Mouse (Mus musculus): ENCODE data around the gene Rassf5. TPM values are rescaled to one million over a fixed set of nuclear protein-coding genes. Genes with fewer than 3 reads are reported as not detected.

Rassf5 gene
- polyA plus RNA-seq, 1 experiment from 2014 or later = 7.1 TPM

DNA sequence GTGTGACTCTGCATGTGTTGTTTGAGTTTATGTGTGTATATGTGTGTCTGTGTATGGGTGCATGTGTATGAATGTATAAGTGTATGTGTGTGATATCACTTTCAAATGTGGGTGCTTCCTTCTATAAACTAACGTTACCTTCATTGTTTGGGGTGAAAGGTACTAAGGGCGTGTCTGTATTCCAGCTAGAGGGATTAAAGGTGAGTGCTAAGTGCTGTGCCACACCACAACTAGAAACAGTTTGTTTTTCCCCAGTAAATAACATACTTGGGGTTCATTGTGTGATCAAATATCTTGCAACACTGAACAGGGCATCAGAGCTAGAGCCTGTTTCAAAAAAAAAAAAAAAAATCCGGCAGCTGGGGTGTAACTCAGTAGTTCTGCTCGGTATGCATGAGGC, 36.7 kb upstream of the Rassf5 start:
- no peak for ATAC-seq (ENCODE audit: insufficient read depth, low FRiP score)

DNA sequence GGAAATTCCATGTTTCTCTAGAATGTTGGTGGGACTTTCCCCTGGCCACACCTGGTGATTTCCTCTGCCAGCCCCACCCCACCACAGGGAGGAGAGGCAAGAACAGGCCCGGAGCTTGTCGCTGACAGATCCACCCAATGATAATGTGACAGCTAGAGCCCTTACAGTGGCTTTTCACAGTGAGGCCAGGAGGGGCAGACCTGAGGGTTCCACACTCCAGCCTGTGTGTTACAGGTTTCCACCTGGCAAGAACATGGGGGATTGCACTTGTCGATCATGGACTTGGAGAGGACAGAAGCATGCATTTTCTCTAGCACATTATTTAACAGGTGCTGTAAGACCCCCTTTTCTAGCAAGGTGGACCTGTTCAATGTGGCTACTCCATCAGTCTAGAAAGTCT, 35.2 kb upstream of the Rassf5 start:
- H3K4me2 ChIP-seq (ENCODE audit: low read depth, low read length) = no peak overlapping the region

More for the DNA sequence above, 36.7 kb upstream of the Rassf5 start:
- Histone ChIP-seq H3K4me2 (ENCODE audit: low read depth, low read length) (no peak overlapping the region), H3K4me3 (replicated peaks; ENCODE audit: low read length) (no peak overlapping the region), H3K9ac (ENCODE audit: low read length) (no peak overlapping the region), H3K4me1 (ENCODE audit: control insufficient read depth, insufficient read depth, low read length) (peaks cover 19% of the 10 kb centered on the region), H3K27me3 (ENCODE audit: control insufficient read depth, insufficient read depth, low read length) (no peaks in the 10 kb centered on the region), H3K36me3 (ENCODE audit: control insufficient read depth, insufficient read depth, low read length) (no peaks in the 10 kb centered on the region), H3K9me3 (replicated peaks; ENCODE audit: control insufficient read depth, low read length) (no peaks in the 10 kb centered on the region), H3K27ac (ENCODE audit: low read length) (no peak overlapping the region)
- 40% methylated on average over 4 of the region's 4 CpGs for WGBS

DNA sequence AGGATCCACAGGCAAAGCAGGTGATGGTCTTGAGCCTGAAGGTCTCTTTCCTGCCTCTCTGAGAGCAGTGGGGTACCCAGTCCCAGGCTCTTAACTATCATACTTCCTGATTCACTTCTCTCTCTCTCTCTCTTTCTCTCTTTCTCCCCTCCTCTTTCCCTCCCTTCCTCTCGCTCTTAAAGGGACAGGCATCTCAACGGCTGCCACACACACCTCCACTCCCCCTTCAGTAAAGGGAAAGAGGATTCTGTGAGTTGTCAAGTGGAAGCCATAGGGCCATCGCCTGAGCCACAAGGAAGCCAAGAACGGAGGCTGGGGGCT, 34.4 kb upstream of the Rassf5 start, which contains the start of gene Ikbke:
TSS of gene Ikbke (minus strand) at position 151 of the 321 bp plus-strand sequence.
- no peaks in the 10 kb centered on the region for H3K36me3 ChIP-seq (ENCODE audit: control insufficient read depth, insufficient read depth, low read length)
- H3K4me2 ChIP-seq (ENCODE audit: low read depth, low read length) = peak within 1 kb of the TSS; percentile 74
- H3K9ac ChIP-seq (ENCODE audit: low read length) = peak within 1 kb of the TSS; percentile 78
- no peaks in the 10 kb centered on the region for H3K27me3 ChIP-seq (ENCODE audit: control insufficient read depth, insufficient read depth, low read length)
- H3K9me3 ChIP-seq (replicated peaks; ENCODE audit: control insufficient read depth, low read length) = no peaks in the 10 kb centered on the region
- WGBS = 22% methylated on average over 4 of the region's 4 CpGs
- H3K4me1 ChIP-seq (ENCODE audit: control insufficient read depth, insufficient read depth, low read length) = peaks cover 28% of the 10 kb centered on the region
- no peak; the same call in 1 of the 2 replicates for ATAC-seq (ENCODE audit: insufficient read depth, low FRiP score)
- H3K27ac ChIP-seq (ENCODE audit: low read length) = peak within 1 kb of the TSS; percentile 78
- peak within 1 kb of the TSS; percentile 58 for H3K4me3 ChIP-seq (replicated peaks; ENCODE audit: low read length)

More for the DNA sequence above, 35.2 kb upstream of the Rassf5 start:
- no peak overlapping the region for H3K9ac ChIP-seq (ENCODE audit: low read length)
- no peaks in the 10 kb centered on the region for H3K27me3 ChIP-seq (ENCODE audit: control insufficient read depth, insufficient read depth, low read length)
- peaks cover 20% of the 10 kb centered on the region for H3K4me1 ChIP-seq (ENCODE audit: control insufficient read depth, insufficient read depth, low read length)
- H3K27ac ChIP-seq (ENCODE audit: low read length) = no peak overlapping the region
- no peaks in the 10 kb centered on the region for H3K36me3 ChIP-seq (ENCODE audit: control insufficient read depth, insufficient read depth, low read length)
- H3K9me3 ChIP-seq (replicated peaks; ENCODE audit: control insufficient read depth, low read length) = no peaks in the 10 kb centered on the region
- no peak overlapping the region for H3K4me3 ChIP-seq (replicated peaks; ENCODE audit: low read length)
- WGBS = 47% methylated on average over 3 of the region's 3 CpGs
- ATAC-seq (ENCODE audit: insufficient read depth, low FRiP score) = peak; percentile 73

DNA sequence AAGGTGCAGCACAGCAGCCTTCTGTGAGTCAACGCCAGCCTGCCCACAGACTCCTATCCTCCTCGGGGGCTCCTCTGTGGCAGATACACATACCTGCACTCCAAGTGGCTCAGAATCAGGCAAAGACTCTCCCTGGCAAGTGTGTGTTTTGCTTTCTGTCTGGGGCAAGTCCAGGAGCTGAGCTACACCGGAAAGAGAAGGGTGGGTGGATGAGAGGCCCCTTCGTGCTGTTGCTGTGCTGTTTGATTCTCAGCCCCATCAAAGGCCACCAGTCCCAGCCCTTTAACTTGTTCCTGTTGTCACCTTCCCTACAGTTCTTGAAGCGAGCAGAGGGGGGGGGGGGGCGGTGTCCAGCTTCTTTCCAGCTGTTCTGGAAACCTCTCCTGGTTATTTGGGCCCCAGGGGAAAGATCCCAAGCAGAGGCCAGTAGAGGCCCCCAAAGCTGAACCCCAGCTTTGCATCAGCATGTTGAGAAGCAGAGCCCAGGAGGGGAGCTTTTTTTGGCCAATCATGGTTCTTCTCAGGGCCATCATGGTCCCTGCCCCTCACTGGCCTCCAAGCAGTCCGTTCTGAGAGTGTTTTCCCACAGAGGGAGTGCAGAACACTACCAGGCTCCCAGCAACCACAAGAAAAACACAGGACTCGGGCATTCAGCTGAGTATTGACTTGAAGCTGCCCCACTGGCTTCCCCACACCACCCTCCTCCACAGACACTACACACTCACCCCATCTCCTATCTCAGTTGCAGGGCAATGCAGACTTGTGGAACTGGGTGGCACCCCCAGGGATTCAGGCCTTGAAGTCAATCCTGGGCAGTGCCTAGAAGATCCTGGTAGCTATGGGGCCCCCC, 33.8 kb upstream of the Rassf5 start:
- Histone ChIP-seq H3K4me3 (replicated peaks; ENCODE audit: low read length) (peak overlapping the region; percentile 58), H3K27ac (ENCODE audit: low read length) (peak overlapping the region; percentile 78), H3K9ac (ENCODE audit: low read length) (peak overlapping the region; percentile 78), H3K4me2 (ENCODE audit: low read depth, low read length) (peak overlapping the region; percentile 74), H3K4me1 (ENCODE audit: control insufficient read depth, insufficient read depth, low read length) (peaks cover 29% of the 10 kb centered on the region), H3K9me3 (replicated peaks; ENCODE audit: control insufficient read depth, low read length) (no peaks in the 10 kb centered on the region), H3K27me3 (ENCODE audit: control insufficient read depth, insufficient read depth, low read length) (no peaks in the 10 kb centered on the region), H3K36me3 (ENCODE audit: control insufficient read depth, insufficient read depth, low read length) (no peaks in the 10 kb centered on the region)
- WGBS = 28% methylated on average over 8 of the region's 8 CpGs
- no peak; the same call in 1 of the 2 replicates for ATAC-seq (ENCODE audit: insufficient read depth, low FRiP score)

DNA sequence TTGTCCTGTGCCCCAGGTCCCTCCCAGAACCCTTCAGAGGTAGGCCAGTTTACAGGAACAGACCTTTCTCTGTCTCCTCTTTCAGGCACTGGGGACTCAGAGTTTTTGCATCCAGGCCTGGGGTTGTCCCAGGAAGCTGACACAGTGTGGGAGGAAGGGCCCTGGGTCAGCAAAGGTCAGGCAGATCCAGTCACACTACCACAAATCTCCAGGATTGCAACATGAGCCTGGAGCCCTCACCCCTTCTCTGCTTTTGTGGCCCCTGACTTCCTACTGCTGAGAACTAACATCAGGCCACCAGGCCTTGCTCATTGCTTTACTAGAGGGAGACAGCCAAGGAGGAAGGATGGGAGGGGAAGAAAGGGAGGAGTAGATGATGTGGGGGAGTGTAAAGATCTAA, 31.8 kb upstream of the Rassf5 start:
- H3K27ac ChIP-seq (ENCODE audit: low read length) = no peak overlapping the region
- H3K27me3 ChIP-seq (ENCODE audit: control insufficient read depth, insufficient read depth, low read length) = no peaks in the 10 kb centered on the region
- no peak overlapping the region for H3K4me2 ChIP-seq (ENCODE audit: low read depth, low read length)
- H3K4me1 ChIP-seq (ENCODE audit: control insufficient read depth, insufficient read depth, low read length) = peaks cover 28% of the 10 kb centered on the region
- H3K9me3 ChIP-seq (replicated peaks; ENCODE audit: control insufficient read depth, low read length) = no peaks in the 10 kb centered on the region
- no peak for ATAC-seq (ENCODE audit: insufficient read depth, low FRiP score)
- no peak overlapping the region for H3K4me3 ChIP-seq (replicated peaks; ENCODE audit: low read length)
- H3K36me3 ChIP-seq (ENCODE audit: control insufficient read depth, insufficient read depth, low read length) = no peaks in the 10 kb centered on the region
- no peak overlapping the region for H3K9ac ChIP-seq (ENCODE audit: low read length)

DNA sequence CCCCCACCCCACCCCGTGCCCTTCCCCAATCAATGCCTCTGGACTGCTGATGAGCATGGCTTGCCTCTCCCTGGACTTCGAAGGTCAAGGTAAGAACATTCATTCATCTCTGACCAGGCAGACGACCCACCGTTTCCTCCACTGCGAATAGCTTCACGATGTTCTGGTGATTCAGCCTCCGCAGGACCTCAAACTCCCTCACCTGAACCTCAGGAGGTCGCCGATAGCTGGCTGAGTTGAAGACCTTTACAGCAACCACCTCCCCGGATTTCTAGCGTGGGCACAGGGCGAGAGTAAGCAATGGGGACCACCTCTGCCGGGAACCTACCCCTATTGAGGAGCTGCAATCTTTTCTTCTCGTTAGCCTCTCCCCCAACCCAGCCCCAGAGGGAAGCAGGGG, 30.5 kb upstream of the Rassf5 start:
- Histone ChIP-seq H3K27me3 (ENCODE audit: control insufficient read depth, insufficient read depth, low read length) (no peaks in the 10 kb centered on the region), H3K36me3 (ENCODE audit: control insufficient read depth, insufficient read depth, low read length) (no peaks in the 10 kb centered on the region), H3K9me3 (replicated peaks; ENCODE audit: control insufficient read depth, low read length) (no peaks in the 10 kb centered on the region), H3K4me1 (ENCODE audit: control insufficient read depth, insufficient read depth, low read length) (peaks cover 25% of the 10 kb centered on the region), H3K4me3 (replicated peaks; ENCODE audit: low read length) (no peak overlapping the region), H3K4me2 (ENCODE audit: low read depth, low read length) (no peak overlapping the region), H3K27ac (ENCODE audit: low read length) (no peak overlapping the region), H3K9ac (ENCODE audit: low read length) (no peak overlapping the region)
- 60% methylated on average over 14 of the region's 14 CpGs for WGBS
- ATAC-seq (ENCODE audit: insufficient read depth, low FRiP score) = no peak

DNA sequence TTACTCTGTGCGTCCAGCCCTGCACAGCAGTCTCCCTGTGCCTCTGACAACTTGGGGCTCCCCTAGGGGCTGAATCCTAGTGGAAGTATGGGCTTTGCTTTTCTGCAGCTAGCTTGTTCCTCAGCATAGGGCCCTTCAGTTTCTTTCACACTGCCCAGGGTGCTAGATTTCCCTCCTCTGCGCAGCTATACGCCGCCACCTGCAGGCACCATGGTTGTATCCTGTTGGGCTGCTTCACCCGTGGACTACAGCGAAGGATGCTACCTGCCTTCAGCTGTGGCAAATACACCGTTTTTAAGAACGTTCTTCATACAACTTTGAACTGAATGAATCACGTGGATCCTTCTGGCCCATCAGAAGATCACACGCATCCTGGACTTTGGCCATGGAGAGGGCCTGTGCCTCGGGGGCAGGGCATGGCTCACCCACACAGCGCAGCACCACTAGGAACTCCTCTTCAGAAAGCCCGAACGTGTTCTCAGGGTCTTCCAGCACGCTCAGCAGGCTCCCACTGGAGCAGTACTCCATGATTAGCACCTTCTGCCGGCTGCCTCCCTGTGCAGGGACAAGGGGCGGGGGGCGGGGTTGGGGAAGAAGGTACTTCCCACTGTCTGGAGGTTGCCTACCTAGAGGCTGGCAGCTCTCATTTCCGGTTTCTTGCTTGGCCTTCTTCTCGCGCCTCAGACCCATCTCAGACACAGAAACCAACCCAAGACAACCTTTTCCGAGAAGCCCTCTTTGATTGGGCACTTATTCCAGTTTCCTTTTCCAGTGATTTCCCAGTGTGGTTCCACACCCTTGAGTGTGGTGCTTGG, 29.9 kb upstream of the Rassf5 start:
- peaks cover 21% of the 10 kb centered on the region for H3K4me1 ChIP-seq (ENCODE audit: control insufficient read depth, insufficient read depth, low read length)
- H3K4me3 ChIP-seq (replicated peaks; ENCODE audit: low read length) = no peak overlapping the region
- WGBS = 38% methylated on average over 22 of the region's 22 CpGs
- H3K4me2 ChIP-seq (ENCODE audit: low read depth, low read length) = no peak overlapping the region
- H3K36me3 ChIP-seq (ENCODE audit: control insufficient read depth, insufficient read depth, low read length) = no peaks in the 10 kb centered on the region
- no peak overlapping the region for H3K9ac ChIP-seq (ENCODE audit: low read length)
- H3K27ac ChIP-seq (ENCODE audit: low read length) = no peak overlapping the region
- peak; percentile 26; the same call in 1 of the 2 replicates for ATAC-seq (ENCODE audit: insufficient read depth, low FRiP score)
- H3K27me3 ChIP-seq (ENCODE audit: control insufficient read depth, insufficient read depth, low read length) = no peaks in the 10 kb centered on the region
- no peaks in the 10 kb centered on the region for H3K9me3 ChIP-seq (replicated peaks; ENCODE audit: control insufficient read depth, low read length)

DNA sequence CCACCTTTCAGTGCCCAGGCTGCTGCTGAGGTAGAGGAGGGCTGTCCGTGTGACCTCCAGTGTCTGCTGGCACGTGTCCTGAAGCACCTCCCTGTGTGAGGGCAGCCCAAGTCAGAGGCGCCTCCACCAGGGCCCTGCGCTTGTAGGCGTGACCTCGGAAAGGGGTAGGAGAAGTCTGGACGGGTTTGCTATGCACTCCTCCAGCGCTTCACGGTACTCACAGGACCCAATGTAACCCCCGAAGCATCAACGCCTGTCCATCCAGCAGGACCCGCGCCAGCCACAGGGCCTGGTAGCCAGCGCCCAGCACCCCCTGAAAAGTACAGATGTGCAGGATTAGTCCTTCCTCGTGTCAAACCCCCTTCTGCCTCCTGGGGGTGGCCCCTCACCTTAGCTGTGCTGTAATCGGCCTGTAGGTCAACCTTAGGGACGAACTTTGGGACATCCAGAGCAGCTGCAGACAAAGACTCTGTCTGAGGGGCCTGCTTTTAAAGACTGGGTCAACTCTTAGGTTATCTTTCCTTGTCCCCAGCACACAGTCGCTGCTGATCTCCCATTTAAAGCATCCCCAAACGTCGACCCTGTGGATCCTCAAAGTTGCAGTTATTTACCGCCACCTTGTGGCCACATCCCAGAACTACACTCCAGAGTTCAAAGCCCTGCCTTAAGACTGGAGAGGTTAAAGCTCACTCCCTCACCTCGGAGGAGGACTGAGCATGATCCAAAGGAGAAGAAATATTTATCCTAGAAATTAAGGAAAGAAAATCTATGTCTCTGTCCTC, 24.9 kb upstream of the Rassf5 start:
- Histone ChIP-seq H3K4me1 (ENCODE audit: control insufficient read depth, insufficient read depth, low read length) (peaks cover 6% of the 10 kb centered on the region; the same call in 1 of the 2 replicates), H3K27me3 (ENCODE audit: control insufficient read depth, insufficient read depth, low read length) (no peaks in the 10 kb centered on the region), H3K9me3 (replicated peaks; ENCODE audit: control insufficient read depth, low read length) (no peaks in the 10 kb centered on the region), H3K4me2 (ENCODE audit: low read depth, low read length) (no peak overlapping the region), H3K36me3 (ENCODE audit: control insufficient read depth, insufficient read depth, low read length) (no peaks in the 10 kb centered on the region), H3K4me3 (replicated peaks; ENCODE audit: low read length) (no peak overlapping the region), H3K9ac (ENCODE audit: low read length) (no peak overlapping the region), H3K27ac (ENCODE audit: low read length) (no peak overlapping the region)
- WGBS = 40% methylated on average over 22 of the region's 22 CpGs
- ATAC-seq (ENCODE audit: insufficient read depth, low FRiP score) = peak; percentile 6; the same call in 1 of the 2 replicates

Data from stomach, embryonic 16.5 days (tissue).